Mouse (Mus musculus): ENCODE results near the gene Tspoap1. TPM values are rescaled to one million over a fixed set of nuclear protein-coding genes. Genes with fewer than 3 reads are reported as not detected.

Gene Tspoap1
- total and polyA plus RNA-seq, 2 experiments from 2014 or later, result 20.1 to 199 TPM

GRCm38 (mm10) chr11:87793460-87793859 is 33.1 kb downstream of the Tspoap1 start, which contains the start of gene Mpo:
Gene Mpo, plus strand, starts transcription at chr11:87793581.
- no peak for TF ChIP-seq CTCF (IDR thresholded peaks at IDR 0.05; ENCODE audit: low read depth)
- no peaks in the 10 kb centered on the region for H3K36me3 ChIP-seq (ENCODE audit: insufficient read depth)
- no peaks in the 10 kb centered on the region for H3K27me3 ChIP-seq (ENCODE audit: insufficient read depth, low read length)
- H3K4me1 ChIP-seq (ENCODE audit: insufficient read depth), result peaks cover 3% of the 10 kb centered on the region; the same call in 1 of the 2 replicates
- ATAC-seq (no peak), DNase-seq (no peak)
- H3K27ac ChIP-seq (ENCODE audit: low read depth, low read length), result no peak within 1 kb of the TSS
- no peak within 1 kb of the TSS for H3K4me2 ChIP-seq (ENCODE audit: low read depth)
- H3K9me3 ChIP-seq (ENCODE audit: low read length), result no peaks in the 10 kb centered on the region
- WGBS, result 69% methylated on average over 3 of the region's 3 CpGs
- H3K9ac ChIP-seq, result no peak within 1 kb of the TSS
- no peak within 1 kb of the TSS for H3K4me3 ChIP-seq (ENCODE audit: low read depth, low read length)

- WGBS, result 72% methylated on average over 22 of the region's 22 CpGs
- Histone ChIP-seq H3K4me1 (ENCODE audit: insufficient read depth) (peaks cover 3% of the 10 kb centered on the region; the same call in 1 of the 2 replicates), H3K4me2 (ENCODE audit: low read depth) (no peak overlapping the region), H3K4me3 (ENCODE audit: low read depth, low read length) (no peak overlapping the region), H3K27me3 (ENCODE audit: insufficient read depth, low read length) (no peaks in the 10 kb centered on the region), H3K27ac (ENCODE audit: low read depth, low read length) (no peak overlapping the region), H3K9me3 (ENCODE audit: low read length) (no peaks in the 10 kb centered on the region), H3K9ac (no peak overlapping the region), H3K36me3 (ENCODE audit: insufficient read depth) (no peaks in the 10 kb centered on the region)
- ATAC-seq (no peak), DNase-seq (no peak)
- TF ChIP-seq CTCF (IDR thresholded peaks at IDR 0.05; ENCODE audit: low read depth), result no peak
Measured at GRCm38 (mm10) chr11:87801711-87802275, 41.5 kb downstream of the Tspoap1 start.

- H3K27ac ChIP-seq (ENCODE audit: low read depth, low read length), result no peak overlapping the region
- H3K4me2 ChIP-seq (ENCODE audit: low read depth), result no peak overlapping the region
- H3K36me3 ChIP-seq (ENCODE audit: insufficient read depth), result no peaks in the 10 kb centered on the region
- H3K27me3 ChIP-seq (ENCODE audit: insufficient read depth, low read length), result no peaks in the 10 kb centered on the region
- DNase-seq (peak; percentile 41), ATAC-seq (no peak)
- H3K4me1 ChIP-seq (ENCODE audit: insufficient read depth), result no peaks in the 10 kb centered on the region
- TF ChIP-seq CTCF (IDR thresholded peaks at IDR 0.05; ENCODE audit: low read depth), result peak; percentile 57
- no peak overlapping the region for H3K4me3 ChIP-seq (ENCODE audit: low read depth, low read length)
- 58% methylated on average over 14 of the region's 14 CpGs for WGBS
- H3K9ac ChIP-seq, result no peak overlapping the region
- no peaks in the 10 kb centered on the region for H3K9me3 ChIP-seq (ENCODE audit: low read length)
Measured at GRCm38 (mm10) chr11:87802621-87803020, 42.3 kb downstream of the Tspoap1 start.

GRCm38 (mm10) chr11:87805448-87805847 is 45.1 kb downstream of the Tspoap1 start:
- peak; percentile 31; the same call in 1 of the 2 replicates for TF ChIP-seq CTCF (IDR thresholded peaks at IDR 0.05; ENCODE audit: low read depth)
- 65% methylated on average over 1 of the region's 1 CpGs for WGBS
- no peaks in the 10 kb centered on the region for H3K36me3 ChIP-seq (ENCODE audit: insufficient read depth)
- H3K4me2 ChIP-seq (ENCODE audit: low read depth), result no peak overlapping the region
- ATAC-seq, result no peak
- H3K9ac ChIP-seq, result no peak overlapping the region
- H3K4me1 ChIP-seq (ENCODE audit: insufficient read depth), result no peaks in the 10 kb centered on the region
- H3K9me3 ChIP-seq (ENCODE audit: low read length), result no peaks in the 10 kb centered on the region
- no peaks in the 10 kb centered on the region for H3K27me3 ChIP-seq (ENCODE audit: insufficient read depth, low read length)
- DNase-seq, result no peak
- no peak overlapping the region for H3K27ac ChIP-seq (ENCODE audit: low read depth, low read length)
- no peak overlapping the region for H3K4me3 ChIP-seq (ENCODE audit: low read depth, low read length)

- DNase-seq (no peak), ATAC-seq (no peak)
- Histone ChIP-seq H3K27ac (ENCODE audit: low read depth, low read length) (no peak overlapping the region), H3K27me3 (ENCODE audit: insufficient read depth, low read length) (no peaks in the 10 kb centered on the region), H3K36me3 (ENCODE audit: insufficient read depth) (no peaks in the 10 kb centered on the region), H3K4me2 (ENCODE audit: low read depth) (no peak overlapping the region), H3K4me1 (ENCODE audit: insufficient read depth) (no peaks in the 10 kb centered on the region), H3K9ac (no peak overlapping the region), H3K4me3 (ENCODE audit: low read depth, low read length) (no peak overlapping the region), H3K9me3 (ENCODE audit: low read length) (no peaks in the 10 kb centered on the region)
- TF ChIP-seq CTCF (IDR thresholded peaks at IDR 0.05; ENCODE audit: low read depth), result no peak
- 86% methylated on average over 6 of the region's 6 CpGs for WGBS
Measured at GRCm38 (mm10) chr11:87807433-87807832, 47.1 kb downstream of the Tspoap1 start.

GRCm38 (mm10) chr11:87808236-87808635 is 47.9 kb downstream of the Tspoap1 start:
- no peak overlapping the region for H3K27ac ChIP-seq (ENCODE audit: low read depth, low read length)
- H3K36me3 ChIP-seq (ENCODE audit: insufficient read depth), result no peaks in the 10 kb centered on the region
- DNase-seq (no peak), ATAC-seq (no peak)
- no peak overlapping the region for H3K9ac ChIP-seq
- no peak overlapping the region for H3K4me3 ChIP-seq (ENCODE audit: low read depth, low read length)
- no peak overlapping the region for H3K4me2 ChIP-seq (ENCODE audit: low read depth)
- no peaks in the 10 kb centered on the region for H3K9me3 ChIP-seq (ENCODE audit: low read length)
- WGBS, result 86% methylated on average over 7 of the region's 7 CpGs
- no peaks in the 10 kb centered on the region for H3K27me3 ChIP-seq (ENCODE audit: insufficient read depth, low read length)
- TF ChIP-seq CTCF (IDR thresholded peaks at IDR 0.05; ENCODE audit: low read depth), result no peak
- H3K4me1 ChIP-seq (ENCODE audit: insufficient read depth), result no peaks in the 10 kb centered on the region

- 50% methylated on average over 4 of the region's 4 CpGs for WGBS
- H3K27ac ChIP-seq (ENCODE audit: low read depth, low read length), result peak overlapping the region; percentile 59; the same call in 1 of the 2 replicates
- no peaks in the 10 kb centered on the region for H3K4me1 ChIP-seq (ENCODE audit: insufficient read depth)
- no peaks in the 10 kb centered on the region for H3K9me3 ChIP-seq (ENCODE audit: low read length)
- H3K9ac ChIP-seq, result no peak overlapping the region
- peak; percentile 38 for DNase-seq
- no peak overlapping the region for H3K4me2 ChIP-seq (ENCODE audit: low read depth)
- H3K27me3 ChIP-seq (ENCODE audit: insufficient read depth, low read length), result no peaks in the 10 kb centered on the region
- H3K36me3 ChIP-seq (ENCODE audit: insufficient read depth), result no peaks in the 10 kb centered on the region
- peak; percentile 71 for ATAC-seq
- no peak overlapping the region for H3K4me3 ChIP-seq (ENCODE audit: low read depth, low read length)
- no peak for TF ChIP-seq CTCF (IDR thresholded peaks at IDR 0.05; ENCODE audit: low read depth)
Measured at GRCm38 (mm10) chr11:87811396-87811795, 51.1 kb downstream of the Tspoap1 start.
